Mouse (Mus musculus) urinary bladder, postnatal 36 days (tissue): ENCODE results near the gene Smad3.

ENCODE experiments used
- DNase-seq, 2 experiments: peaks; one replicate each; pipeline ENCODE4 v3.0.0; 2022; ENCODE audit warnings: low spot score in 2 of 2, mixed read lengths in 1 of 2

The Smad3 gene

DNA sequence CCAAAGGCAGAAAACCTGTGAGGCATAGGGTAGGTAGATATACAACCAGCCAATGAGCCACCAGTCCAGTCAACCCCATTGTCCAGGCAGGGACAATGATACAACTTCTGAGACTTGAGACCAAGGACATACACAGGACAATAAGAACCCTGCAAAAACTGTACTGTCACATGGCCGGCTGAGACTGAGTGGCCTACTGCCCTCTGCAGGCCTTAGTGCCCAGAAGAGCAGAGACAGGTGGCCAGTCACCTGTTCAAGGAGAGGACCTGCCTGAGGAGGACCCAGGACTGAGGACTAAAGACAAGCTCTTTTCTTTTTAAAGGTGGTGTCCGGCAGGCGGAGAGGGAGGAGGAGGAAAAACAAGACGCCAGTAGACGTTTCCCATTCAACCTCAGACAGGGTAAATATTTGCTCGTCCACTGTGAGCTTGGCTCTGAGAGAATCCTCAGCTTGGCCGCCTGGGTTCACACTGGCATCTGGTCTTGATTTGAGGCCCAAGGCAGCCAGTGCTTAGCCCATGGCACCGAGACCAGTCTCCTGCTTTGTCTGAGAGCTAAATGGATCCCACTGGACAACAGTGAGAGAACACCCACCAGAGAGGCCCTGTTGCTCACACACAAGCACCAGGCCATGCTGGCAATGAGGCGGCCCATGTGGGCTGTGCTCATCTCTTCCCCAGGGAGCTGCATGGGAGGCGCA is 56.4 kb downstream of the Smad3 start:
- DNase-seq, result no peak

DNA sequence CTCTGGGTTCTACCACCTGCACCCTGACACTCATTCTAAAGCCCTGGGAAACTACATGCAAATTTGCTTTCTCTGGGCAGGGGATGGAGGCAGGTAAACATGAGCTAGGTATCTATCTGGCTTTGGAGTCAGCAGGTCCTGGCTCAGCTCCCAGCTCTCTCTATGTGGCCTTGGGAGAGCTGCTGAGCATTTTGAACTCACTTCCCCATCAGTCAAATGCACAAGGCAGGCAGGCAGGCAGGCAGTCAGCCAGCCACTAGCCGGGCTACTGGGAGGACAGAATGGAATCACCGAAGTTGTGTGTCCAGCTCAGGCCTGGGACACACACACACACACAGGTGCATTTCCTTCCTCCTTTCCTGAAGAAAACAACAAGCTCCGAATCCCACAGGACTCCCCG is 58.6 kb downstream of the Smad3 start:
- no peak for DNase-seq

DNA sequence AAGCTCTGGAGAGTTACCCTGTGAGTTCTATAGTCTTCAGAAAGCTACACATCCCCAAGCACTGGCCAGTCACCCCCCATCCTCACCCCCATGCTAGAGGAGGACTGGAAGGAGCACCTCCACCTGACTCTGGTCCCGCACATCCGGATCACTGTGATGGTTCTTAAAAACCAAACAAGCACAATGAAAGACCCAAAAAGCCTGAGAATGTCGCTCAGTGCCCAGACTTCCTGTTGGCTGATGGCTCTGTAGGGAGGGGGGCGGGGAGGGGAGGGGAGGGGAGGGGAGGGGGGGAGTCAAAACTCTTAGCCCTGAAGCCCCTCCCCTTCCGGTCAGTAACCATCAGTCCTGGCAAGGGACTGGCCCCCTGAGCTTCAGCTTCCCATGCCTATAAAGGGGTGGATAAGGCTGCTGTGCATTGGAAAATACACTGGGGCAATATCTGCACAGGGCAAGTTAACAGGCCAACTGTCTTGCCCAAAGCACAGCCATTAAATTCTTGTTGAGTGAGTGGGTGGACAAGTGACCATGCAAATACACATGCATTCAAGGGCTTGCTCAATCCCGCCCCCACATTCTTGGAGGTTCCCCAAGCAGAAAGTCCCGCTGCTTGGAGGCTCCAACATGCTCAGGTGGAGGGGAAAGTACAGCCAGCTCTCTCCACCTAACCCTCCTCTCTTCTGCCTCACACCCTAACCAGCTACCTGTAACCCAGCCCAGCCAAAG is 59.3 kb downstream of the Smad3 start:
- no peak for DNase-seq

DNA sequence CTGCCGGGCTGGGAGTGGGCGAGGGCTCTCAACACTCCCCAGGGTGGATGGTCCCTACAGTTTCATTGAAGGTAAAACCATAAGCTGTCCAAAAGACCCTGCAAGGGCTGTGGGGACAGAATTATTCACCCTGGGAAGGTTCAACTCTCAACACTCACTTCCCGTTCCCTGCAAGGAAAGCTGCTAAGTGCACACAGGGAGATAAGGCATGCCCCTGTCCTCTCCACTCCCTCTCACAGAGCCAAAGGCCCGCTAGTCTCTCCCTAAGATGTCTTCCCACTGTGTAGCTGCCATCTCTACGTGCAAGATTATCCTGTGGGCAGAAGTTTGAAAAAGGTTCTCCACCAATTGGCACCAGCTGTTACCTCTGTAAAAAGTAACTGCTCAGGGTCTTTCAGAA is 60.2 kb downstream of the Smad3 start:
- no peak for DNase-seq

DNA sequence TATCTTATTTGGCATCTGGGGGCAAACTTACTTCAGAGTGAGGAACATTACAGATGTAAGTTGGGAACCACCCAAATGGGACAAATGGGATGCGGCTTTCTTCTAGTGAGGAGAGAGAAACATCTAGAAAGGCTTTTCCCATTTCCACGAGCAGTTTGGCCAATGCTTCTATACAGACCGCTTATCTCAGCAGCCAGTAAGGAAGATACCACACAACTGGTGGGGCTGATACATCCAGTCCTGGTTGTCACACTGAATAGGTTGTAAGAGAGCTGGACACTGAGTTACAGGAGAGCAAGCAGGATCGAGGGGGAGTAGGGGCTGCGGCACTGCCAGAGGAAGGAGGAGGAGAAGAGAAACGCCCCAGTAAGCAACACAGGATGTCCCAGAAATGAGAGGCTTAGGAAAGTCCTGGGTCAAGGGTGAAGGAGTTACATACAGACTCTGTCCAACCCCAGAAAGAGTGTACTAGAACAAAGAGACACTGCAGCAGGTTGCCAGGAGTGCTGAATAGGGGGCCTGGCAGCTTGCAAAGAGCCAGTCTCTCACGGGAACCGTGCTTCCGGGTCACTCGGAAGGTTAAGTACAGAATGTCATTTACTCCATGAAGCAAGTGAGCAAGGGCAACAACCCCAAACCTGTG is 61.2 kb downstream of the Smad3 start:
- DNase-seq, result peak in 1 of 2 experiments; percentile 26

DNA sequence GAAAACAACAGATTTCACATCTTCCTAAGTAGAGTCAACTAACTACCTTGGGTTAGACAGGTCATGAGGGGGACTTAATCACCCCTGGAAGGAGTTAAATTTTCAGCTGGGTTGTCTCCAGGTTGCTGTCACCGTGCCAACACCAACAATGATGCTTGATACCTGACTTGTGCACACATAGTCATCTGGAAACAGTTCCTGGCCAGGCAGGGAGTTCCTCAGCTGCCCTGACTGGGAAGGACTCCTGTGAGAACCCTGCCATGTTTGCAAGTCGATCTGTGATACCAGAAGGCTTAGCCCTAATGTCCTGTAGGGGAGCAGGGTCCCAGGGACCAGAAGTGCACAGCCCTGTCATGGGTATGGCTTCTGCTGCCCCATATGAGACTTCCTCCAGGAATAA is 65.8 kb downstream of the Smad3 start:
- DNase-seq, result no peak

DNA sequence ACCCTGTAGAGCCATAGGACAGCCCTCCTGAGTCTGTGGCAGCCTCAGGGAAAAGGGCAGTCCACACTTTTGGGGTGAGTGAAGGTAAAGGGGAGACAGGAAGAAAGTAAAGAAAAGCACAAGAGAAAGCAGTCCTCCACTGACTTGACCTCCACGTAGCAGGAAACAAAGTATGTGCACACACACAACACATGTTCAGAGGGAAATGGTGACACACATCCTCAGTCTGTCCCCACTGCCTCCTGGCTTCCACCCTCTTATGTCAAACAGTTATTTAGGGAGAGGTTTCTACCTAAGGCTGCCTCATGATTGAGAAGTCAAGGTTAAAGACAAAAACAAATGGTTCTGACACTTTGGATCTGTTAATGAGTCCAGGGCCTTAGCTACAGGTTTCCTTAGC is 67.3 kb downstream of the Smad3 start:
- no peak for DNase-seq

DNA sequence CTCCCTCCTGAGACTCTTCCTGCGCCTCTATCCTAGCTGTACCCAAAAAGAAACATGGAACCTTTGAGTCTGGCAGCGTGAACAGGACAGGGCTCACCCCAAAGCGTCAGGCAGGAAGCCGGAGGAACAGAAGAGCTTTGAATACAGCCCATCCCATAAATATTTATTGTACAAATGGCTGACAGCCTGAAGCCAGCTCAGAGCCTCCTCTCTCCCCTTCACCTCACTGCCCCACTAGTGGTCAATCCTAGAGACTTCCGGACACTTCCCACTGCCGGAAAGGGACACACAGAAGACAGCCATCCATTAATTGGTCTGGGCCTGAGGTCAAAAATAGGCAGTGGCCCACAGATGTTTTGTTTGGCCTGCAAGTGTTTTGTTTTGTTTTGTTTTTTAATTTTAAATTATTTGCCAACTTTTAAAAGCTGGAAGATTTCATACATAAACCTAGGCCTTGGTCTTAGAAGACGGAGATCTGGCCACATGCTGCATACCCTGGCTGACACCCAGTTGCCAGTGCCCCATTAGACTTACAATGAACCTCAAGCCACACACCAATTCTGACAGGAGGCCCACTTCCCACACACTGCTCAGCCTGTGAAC is 70.3 kb downstream of the Smad3 start:
- DNase-seq, result no peak

DNA sequence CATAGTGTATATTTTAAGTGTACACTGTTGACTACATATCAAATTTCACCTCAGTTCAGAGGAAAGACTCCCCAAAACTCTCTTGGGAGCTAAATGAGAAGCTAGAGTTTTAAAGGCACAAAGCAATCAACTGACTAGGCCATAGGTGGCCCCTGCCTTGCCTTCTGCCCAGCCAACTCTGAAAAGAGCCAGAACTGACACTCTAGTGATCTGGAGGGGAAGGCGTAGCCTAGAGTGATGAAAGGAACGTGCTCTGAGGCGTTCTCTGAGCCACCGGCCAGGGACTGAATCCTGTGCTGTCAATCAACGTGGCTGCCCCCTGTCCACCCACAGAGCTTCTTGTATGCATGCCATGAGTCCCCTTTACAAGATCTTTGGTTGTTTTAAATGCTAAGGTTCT is 72.4 kb downstream of the Smad3 start:
- no peak for DNase-seq

DNA sequence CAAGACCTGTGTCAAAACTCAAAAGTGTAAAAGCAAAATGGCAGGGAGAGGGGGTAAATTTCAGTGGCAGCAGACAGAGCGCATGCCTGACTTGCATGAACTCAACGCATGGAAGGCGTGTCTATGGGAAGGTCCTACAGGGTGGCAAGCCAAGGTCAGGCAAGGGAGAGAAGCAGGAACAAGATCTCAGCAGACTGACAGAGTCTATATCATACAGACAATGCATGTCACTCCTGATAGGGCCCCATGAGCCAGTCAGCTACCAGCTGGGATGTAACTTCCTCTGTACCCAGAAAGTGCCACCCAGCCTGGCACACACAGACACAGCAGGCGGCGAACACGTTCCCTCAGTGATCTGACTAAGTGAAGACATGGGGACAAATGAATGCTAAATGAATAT is 73.5 kb downstream of the Smad3 start:
- DNase-seq, result no peak

DNA sequence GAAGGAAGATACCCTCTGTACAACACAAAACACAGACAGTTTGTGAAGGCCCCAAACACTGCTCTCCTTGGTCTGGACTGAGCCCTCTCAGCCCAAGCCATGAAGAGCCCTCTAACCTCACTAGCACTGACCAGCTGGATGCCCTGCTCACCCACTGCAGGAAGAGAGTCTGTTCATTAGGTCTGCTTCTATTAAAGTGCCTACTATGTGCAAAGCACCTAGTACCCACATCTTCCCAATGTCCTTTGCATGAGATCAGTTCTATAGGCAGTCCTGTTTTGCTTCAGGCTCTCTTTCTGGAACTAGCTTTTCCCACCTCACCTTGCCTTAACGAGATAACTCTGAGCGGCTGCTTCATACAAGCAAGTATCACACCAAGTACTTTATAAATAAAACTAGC is 74.9 kb downstream of the Smad3 start:
- DNase-seq, result no peak

DNA sequence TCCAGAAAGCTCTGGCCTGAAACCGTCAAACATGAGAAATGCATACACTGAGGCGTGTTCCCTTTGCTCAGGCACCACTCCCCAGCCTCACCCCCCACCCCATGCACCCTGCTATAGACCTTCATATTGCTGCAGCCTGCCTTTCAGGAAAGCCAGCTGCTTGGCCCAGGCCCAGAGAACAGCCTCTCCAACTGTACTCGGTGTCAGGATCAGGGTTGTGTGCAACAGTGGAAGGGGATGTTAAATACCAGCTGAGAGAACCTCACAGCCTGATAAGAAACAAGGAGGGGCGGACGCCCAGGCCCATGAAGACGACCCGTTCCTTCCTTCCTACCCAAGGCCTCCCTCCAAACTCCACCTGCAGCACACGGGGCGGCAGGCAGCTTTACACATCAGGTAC is 75.5 kb downstream of the Smad3 start:
- DNase-seq, result no peak

DNA sequence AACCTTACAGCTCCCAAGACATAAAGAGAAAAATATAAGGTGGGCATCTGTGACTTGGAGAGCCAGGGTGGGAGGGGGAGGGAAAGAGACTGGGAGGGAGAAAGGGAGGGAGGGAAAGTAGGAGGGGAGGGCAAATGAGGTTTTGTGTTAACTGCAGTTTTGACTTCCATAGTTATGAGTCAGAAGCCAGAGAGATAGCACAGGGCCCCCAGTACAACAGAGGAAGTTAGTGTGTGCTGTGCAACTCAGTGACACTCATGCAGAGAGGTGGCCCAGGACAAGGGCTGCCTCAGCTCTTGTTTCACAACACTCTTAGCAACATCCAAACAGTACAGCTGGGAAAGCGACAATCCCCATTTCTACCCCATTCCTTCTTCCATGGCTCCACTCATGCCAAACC is 79.7 kb downstream of the Smad3 start:
- no peak for DNase-seq

DNA sequence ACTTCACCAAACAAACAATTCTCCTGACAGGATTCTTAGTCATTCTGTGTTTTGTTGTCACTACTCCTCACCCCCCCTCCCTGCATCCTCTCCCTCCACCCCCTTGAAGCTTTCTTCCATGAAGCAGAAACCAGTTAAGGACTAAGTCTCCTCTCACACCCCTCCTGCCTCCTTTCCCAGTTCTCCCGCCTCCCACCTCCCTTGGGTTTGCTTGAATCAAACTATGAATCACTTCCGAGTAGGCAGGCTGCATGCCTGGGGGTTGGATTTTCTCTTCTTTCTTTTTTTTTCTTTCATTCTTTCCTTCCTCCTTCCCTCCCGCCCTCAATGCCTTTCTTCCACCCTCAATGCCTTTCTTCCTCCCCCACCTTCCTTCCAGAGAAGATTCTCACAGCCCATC is 80.2 kb downstream of the Smad3 start:
- no peak for DNase-seq

DNA sequence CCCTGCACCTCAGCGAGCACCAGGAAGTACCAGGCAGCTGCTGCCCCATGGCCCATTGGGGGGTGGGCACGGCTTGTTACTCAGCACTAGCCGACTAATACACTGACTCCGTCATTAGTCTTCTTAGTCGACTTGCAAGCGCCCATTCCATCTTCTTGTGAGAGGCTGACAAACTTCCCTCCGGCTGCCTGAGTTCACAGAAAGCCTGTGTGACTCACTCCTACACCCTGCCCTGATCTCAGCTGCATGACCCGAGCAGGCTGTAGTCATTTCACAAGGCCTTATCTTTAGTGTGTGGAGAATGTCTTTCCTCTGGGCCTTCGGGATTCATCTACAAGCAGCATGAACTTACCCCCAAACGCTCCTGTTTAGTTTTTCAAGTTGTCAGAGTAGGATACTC is 83.2 kb downstream of the Smad3 start:
- no peak for DNase-seq

DNA sequence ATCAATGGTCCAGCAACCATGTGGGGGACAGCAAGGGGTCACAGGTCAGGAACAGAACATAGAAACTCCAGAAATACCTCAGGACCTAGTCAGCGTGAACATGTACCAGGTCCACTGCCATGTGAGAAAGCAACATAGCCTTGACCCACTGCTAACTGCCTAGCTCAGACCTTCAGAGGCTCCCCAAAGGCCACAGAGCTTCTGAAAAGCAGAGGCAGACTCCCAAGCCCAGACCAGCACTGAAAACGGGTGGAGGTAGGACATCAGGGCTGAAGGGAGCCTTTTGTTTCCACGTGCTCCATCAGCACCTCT is 84.3 kb downstream of the Smad3 start:
- DNase-seq, result no peak

DNA sequence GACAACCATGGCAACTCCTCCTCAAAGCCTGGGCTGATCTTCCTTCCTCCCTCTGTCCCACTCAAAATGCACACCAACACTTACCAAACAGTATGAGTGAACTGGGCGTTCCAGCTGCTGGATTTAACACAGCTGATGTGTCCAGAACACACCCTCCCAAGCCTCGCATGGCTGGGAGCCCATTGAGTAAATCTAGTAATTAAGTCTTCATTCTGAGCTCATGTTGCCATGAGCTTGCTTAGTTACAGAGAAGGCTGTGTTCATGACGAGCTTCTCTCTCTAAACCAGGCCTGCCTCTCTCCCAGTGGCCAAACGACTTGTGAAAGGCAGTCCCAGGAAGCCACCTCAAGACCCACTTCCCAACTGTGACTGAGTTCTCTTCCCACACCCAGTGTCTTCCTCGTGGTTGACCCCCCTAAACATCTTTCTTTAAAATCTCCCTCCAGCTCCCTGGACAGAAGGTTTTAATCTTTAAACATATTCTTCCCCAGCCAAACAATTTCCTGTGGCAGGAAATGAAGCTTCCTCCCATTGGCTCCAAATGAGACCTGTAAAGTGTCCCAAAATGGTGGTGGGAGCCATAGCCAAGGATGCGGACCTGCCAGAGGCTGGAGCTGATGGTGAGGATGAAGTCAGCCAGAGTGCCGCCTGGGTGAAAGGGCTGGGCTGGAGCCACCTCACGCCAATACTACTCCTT is 84.8 kb downstream of the Smad3 start:
- peak; percentile 52 to 66 for DNase-seq

DNA sequence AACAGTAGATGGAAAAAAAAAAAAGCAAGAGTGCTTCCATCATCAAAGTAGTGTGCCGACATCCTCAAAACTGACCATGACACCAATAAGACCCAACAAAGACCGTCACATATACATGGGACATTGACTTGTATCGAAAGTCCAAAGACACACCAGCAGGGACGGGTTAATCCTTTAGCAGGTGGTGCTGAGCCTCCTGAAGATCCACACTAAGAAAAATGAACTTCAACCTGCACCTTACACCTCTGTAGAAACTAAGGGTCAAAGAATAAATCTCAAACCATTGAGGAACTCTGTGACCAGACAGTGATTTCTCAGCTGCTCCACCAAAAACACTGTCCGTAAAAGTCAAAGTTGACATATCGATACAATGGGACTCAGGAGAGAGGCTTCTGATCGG is 88.0 kb downstream of the Smad3 start:
- DNase-seq, result no peak

DNA sequence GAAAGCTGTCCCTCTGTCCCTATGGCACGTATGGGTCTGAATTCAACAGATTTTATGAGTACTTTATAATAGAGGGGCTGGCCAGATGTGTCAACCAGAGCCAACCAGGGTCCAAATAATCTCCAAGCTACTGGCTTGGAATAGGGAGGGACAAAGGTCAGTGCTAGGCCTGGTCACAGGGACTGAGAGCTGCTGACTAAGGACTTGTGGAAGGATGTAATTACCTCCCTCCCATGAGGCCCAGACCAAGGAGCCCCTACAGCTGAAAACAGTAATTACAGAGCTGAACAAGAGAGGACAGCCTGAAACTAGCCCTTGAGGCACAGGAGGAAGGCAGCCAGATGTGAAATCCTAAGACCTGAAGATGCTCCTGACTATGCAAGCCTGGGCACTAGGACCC is 89.2 kb downstream of the Smad3 start:
- no peak for DNase-seq

DNA sequence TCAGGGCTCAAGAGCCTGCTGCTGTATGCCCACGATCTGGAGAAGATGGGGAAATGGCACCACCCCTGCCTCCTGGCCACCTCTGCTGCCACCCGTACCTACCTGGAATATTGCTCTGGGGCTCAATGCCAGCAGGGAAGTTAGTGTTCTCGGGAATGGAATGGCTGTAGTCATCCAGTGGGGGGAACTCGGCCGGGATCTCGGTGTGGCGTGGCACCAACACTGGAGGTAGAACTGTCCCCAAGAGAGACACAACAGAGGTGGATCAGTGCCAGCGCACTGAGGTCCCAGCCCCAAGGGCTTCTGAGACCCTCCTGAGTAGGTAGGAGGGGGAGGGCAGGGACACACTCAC is 90.4 kb downstream of the Smad3 start:
- no peak for DNase-seq

DNA sequence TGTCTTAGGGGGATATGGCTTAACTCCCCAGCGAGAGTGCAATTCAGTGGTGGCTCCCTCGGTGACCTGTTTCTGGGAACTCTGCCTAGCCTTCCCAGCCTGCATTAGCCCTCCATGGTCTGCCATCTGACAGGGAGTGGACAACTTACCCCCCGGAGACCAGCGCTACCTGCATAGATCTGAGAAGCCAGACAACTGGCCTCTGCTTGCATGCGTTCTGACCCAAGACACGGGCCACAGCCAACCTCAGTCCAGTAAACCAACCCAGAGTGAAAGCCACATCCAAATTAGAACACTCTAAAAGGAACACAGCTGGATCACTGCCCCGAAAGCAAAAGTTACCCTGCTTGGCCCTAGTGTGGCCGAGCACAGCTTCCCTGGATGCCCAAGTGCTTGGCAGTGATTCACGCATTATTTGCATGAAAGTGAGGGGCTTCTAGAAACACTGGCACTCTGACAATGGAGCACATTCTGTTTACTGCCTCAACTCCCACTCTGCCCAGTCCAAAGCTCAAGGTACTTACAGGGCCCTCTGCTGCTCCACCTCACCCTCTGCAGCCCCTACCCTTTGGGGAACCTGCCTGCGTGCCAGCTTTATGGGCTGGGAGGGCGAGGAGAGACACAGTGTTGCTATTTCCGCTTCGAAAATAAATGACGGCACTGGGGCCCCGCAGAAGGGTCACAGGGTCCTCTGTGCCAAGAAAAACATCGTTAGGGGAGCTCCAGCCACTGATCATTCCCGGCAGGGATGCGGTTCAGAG is 91.0 kb downstream of the Smad3 start:
- no peak for DNase-seq
